Mouse (Mus musculus) gastrocnemius, adult 18-20 months (tissue): ENCODE results near the gene Doc2g. TPM values are rescaled to one million over a fixed set of nuclear protein-coding genes. Genes with fewer than 3 reads are reported as not detected.
A peak's percentile ranks its signal among the peaks of the same experiment; 100 is the strongest.

Experiments used
- DNase-seq: peaks from one replicate; pipeline ENCODE4 v3.0.0; 2021; ENCODE audit warnings: low spot score
- total RNA-seq, 2 experiments: library from RNA; stranded (reverse); gene quantifications; 2 replicates each; pipeline ENCODE4 v1.2.3; 2021

The Doc2g gene
- total RNA-seq, 2 experiments from 2014 or later, result 0.82 to 1.00 TPM

DNA sequence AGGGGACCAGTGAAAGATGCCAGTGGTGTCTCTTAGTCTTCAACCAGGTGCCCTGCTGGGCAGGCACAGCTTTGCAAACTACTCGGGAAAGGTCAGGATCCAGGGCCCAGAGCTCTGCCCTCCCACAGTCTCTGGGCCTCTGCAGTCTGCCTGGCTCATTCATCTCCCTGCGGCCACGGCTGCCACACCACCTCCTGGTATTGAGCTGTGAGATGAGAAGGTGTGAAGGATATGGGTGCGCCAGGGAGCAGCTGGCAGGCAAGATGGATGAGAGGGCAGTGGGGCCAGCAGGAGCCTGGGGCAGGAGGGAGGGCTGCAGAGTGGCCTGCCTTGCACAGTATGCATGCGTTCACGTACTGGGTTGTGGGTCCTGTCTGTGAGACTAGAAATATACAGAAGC lies 12.3 kb upstream of the Doc2g start:
- DNase-seq, result peak; percentile 27

- DNase-seq, result no peak
Observed at GRCm38 (mm10) chr19:3991562-3991961, 11.6 kb upstream of the Doc2g start.

DNA sequence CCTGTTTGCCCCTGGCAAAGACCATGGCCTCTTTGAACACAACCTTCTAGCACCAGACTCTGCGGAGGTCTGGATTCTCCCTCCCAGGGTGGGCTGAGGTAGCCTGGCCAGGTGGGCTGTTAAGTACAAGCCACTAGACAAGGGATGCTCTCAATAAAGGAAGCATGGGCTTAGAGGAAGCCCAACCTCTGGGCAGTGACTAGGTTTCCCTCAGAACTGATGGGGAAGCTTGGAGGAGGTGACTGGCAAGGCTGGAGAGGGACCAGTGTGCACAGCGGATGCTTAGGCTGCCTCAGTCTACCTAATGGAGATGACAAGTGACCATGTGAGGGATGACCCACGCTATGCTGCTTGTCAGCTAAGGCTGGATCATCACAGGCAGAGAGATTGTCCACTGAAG lies 11.1 kb upstream of the Doc2g start:
- no peak for DNase-seq

- no peak for DNase-seq
Observed at GRCm38 (mm10) chr19:3992416-3992815, 10.7 kb upstream of the Doc2g start, which contains the start of gene Tbx10. Gene Tbx10 (plus strand): TSS chr19:3992752.

GRCm38 (mm10) chr19:3994932-3995331 lies 8.2 kb upstream of the Doc2g start:
- no peak for DNase-seq

GRCm38 (mm10) chr19:3995505-3995904 lies 7.6 kb upstream of the Doc2g start:
- no peak for DNase-seq

DNA sequence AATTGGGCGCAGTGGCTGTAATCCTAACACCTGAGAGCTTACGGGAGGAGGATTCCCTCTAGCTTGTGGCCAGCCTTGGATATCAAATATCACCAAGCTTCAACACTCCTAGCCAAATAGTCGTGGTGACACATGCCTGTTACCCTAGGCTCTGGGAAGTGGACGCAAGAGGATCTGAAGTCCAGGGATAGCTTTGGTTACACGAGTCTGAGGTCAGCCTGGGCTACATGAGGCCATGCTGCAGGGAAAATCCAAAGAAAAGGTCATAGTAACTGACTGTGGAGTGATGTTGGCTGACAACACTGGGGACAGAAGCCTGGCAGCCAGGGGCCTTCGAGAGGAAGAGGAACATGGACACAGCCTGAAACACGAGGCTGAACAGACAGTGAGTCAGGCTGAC lies 7.0 kb upstream of the Doc2g start:
- DNase-seq, result peak; percentile 29

DNA sequence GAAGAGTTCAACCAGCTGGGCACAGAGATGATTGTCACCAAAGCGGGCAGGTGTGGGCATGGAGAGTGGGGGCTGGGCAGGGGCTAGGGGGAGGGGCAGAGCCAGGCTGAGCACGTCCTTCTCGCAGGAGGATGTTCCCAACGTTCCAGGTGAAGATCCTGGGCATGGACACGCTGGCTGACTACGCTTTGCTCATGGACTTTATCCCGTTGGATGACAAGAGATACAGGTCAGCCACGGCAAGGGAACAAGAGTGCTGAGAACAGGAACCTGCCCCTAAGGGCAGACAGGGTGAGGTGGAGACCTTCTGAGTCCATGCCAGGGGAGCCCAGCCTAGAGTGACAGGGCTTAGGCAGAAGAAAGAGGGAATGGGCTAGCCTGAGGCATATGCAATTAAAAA lies 6.4 kb upstream of the Doc2g start:
- no peak for DNase-seq

GRCm38 (mm10) chr19:3997231-3997630 lies 5.9 kb upstream of the Doc2g start:
- DNase-seq, result no peak

- no peak for DNase-seq
Observed at GRCm38 (mm10) chr19:3998335-3998734, 4.8 kb upstream of the Doc2g start.

DNA sequence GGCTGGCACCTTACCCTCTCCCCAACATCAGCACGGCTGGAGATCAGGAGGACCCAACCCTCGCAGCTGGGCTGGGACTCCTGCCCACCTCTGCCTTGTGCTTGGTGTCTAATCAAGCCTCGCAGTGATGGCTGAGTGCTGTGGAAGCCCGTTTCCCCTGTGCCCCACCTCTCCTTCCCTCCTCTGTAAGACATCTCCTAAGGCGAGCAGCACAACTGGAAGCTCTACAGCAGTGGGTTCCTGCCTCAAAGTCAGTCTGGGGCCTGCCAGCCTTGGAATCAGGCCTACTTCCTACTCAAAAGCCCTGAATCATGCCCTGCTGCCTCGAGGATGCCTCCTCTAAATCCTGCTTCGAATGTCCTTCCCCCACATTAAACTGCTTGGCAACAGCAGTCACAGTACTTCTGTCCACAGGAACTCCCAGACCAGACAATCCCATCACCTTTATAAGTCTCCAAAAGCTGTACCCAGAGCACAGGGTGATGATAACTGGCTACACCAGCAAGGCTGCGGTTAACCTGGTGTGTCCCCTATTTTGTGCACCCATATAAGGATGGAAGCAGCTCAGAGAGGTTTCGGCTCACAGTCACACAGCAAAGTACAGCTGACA lies 3.9 kb upstream of the Doc2g start:
- no peak for DNase-seq

DNA sequence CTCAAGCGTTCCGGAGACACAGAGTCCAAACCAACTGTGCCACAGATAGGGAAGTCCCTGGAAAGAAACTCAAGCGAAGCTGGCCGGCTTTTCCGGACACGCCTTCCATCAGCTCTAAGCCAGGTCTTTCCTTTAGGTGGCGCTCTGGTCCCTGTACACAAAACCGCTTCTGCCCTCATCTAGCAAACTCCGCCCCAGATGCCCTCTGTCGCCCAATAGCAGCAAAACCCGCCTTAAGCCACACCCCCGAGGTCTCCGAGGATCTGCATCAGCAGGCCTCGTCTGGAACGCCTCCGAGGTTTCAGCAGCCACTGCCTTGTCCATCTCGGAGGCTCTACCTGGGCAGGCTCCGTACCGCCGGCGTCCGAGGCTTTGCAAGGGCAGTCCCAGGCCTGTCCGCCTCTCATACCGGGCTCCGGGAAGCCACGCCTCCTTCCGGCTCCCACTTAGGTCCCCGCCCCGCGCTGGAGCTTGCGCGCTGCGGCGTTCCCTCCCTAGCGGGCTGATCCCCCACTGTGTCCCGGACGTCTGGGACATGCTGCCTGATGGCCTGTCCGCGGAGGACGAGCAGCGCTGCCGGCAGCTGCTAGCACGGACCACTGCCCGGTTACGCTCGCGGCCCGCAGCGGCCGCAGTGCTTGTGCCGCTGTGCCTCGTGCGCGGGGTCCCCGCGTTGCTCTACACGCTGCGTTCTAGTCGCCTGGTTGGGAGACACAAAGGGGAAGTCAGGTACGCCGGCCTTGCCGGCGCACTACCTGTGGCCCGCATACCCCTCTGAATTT lies 2.8 kb upstream of the Doc2g start, which contains the start of the genes Nudt8 and Gm49405:
TSS of gene Nudt8 (plus strand) at position 462 of the 782 bp plus-strand sequence.
TSS of gene Gm49405 (plus strand) at position 508 of the 782 bp plus-strand sequence.
- DNase-seq, result peak; percentile 98

DNA sequence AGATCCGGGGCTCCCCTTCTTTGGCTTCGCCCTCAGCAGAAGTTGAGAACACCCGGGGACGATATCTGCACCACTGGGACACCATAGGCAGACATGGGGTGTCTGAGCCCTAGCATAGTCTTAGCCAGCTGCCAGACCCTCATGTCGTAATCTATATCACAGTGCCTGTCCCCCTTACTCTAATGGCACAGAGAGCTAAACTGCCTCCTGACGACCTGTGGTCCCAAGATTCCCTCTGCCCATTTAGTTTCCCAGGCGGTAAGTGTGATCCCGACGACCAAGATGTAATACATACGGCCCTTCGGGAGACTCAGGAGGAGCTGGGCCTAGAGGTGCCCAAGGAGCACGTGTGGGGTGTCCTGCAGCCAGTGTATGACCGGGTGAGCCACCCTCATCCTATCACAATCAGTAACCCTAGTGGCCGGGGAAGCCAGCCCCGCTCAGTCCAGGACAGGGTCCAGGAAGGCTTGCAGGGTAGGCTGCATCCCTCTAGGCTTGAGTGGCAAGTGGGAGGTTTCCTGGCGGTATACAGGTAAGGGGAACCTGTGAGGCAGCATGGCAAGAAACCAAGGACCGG lies 2.1 kb upstream of the Doc2g start:
- no peak for DNase-seq

DNA sequence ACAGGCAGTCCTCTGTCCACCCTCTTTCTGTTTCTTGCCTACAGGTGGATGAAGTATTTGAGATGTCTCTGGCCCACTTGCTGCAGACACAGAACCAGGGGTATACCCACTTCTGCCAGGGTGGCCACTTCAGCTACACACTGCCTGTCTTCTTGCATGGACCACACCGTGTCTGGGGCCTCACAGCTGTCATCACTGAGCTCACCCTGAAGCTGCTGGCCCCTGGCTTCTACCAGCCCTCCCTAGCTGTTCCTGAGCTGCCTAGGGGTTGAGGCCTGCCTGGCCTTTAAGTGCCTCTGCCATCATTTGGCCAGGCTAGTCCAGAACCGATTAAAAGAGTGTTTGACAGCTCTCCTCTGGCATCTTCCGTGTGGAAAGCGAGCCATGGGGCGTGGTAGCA lies 1.4 kb upstream of the Doc2g start:
- DNase-seq, result no peak

GRCm38 (mm10) chr19:4003641-4004040 lies 528 bp downstream of the Doc2g start:
- DNase-seq, result no peak

- no peak for DNase-seq
Observed at GRCm38 (mm10) chr19:4004331-4004730, 1.2 kb downstream of the Doc2g start.

DNA sequence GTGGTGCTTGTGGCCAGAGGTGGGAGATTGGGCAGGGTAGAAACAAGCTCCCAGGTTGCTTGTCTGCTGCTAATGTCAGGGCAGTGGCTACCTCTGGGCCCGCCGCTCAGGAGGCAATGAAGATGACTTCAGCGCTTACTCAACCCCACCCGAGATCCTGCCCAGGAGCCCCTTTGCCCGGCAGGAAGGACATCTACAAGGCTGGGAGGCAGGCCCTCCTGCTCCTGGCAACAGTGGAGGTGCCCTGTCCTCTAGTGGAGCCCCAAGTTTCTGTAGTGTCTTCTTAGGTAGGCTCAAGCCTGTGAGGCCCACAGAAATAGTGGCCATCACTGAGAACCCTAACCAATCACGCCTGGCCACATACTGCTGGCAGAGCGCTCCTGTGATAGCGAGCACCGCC lies 2.0 kb downstream of the Doc2g start:
- DNase-seq, result no peak

DNA sequence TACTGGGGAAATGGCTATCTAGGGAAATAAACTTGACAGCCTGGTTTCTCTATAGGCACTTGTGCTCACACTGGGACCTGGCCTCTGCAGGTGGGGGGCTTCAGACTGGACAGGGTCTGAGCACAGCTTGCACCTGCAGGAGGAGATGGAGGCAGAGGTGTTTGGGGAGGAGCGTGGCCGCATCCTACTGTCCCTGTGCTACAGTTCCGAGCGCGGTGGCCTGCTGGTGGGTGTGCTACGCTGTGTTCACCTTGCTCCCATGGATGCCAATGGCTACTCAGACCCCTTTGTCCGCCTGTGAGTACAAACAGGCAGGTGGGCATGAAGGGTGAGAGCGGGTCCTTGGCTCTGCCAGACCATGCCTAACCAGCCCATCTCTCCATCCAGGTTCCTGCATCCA lies 2.9 kb downstream of the Doc2g start:
- DNase-seq, result no peak

DNA sequence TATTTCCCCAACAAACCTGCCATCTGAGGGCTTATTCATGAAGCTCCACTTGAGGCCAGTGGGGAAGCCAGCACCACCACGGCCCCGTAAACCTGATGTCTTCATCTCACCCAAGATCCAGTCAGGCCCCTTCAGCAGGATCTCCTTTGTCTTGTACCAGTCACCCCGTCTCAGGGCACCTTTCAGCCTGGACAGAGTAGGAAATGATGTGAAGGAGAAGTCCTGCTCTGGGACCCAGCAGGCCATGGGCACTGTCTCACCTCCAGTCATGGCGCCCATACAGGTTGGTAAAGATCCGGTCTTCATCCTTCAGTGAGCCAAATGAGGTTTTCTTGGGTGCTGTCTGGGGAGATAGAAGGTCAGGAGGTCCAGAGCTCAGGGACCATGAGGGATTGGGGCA lies 8.0 kb downstream of the Doc2g start:
- no peak for DNase-seq

GRCm38 (mm10) chr19:4012432-4013022 lies 9.4 kb downstream of the Doc2g start, which contains the start of gene Ndufv1:
Gene Ndufv1 (minus strand): TSS chr19:4012806.
- DNase-seq, result peak; percentile 98

DNA sequence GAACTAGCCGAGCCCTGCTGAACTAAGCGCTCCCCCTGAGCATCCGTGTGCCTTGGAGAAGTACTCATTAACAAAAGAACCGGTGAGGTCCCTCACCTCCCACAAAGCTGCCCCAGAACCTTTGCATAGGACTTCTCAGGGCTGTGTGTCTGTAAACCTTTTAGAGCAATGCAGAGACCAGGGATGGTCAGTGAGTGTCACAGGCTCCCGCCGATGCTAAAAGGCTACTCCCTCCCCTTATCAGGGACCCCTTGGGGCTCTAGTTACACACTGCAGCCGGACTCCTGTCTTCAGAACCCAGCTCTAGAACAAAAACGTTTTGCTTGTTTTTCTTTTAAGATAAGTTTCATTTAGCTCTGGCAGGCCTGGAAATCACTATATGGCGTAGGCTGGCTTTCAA lies 10.0 kb downstream of the Doc2g start:
- DNase-seq, result no peak

DNA sequence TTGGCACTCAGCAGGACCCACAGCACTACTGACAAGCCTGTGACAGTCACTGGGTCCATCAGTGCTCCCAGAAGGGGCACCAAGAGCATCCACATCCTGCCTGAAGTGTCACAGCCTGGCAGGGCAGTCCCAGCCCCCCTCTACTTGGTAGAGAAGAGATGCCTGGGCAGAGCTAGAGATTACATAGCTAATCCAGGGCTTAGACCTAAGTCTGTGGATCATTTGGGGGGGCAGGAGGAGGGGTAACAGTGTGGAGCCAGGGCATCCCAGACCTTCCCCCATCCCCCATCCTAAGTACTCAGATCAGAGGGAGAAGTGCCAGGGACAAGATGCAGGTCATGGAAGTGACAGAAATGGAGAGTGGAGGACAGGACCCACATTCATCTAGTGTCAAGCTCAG lies 11.7 kb downstream of the Doc2g start:
- no peak for DNase-seq
